Mouse (Mus musculus) forebrain, embryonic 12.5 days (tissue): Measurements from ENCODE around the gene Liph. TPM values are rescaled to one million over a fixed set of nuclear protein-coding genes. Genes with fewer than 3 reads are reported as not detected.

Experiments
- polyA plus RNA-seq: library from polyadenylated mRNA; unstranded; fragments of >200 nt; fragmentation: Nextera tagmentation; extraction: Ambion mirVana; gene quantifications from 2 replicates; pipeline ENCODE4 v1.2.1, GENCODE M21; 2016

The Liph gene
- polyA plus RNA-seq, 1 experiment from 2014 or later, result 0.41 TPM

Other genes with a start within 250 kb of the Liph start
- gene Ehhadh, start 207.9 kb downstream of the Liph start, polyA plus RNA-seq, result 1.0 and 1.1 TPM in 2 replicates
- gene Map3k13, start 201.3 kb downstream of the Liph start, polyA plus RNA-seq, result 4.8 and 6.1 TPM in 2 replicates
- gene Tmem41a, start 48.1 kb downstream of the Liph start, polyA plus RNA-seq, result 27.0 and 27.3 TPM in 2 replicates
- gene Senp2, start 13.8 kb upstream of the Liph start, polyA plus RNA-seq, result 69.5 and 70.3 TPM in 2 replicates
- 102 and 106 TPM in 2 replicates for gene Igf2bp2, start 167.6 kb upstream of the Liph start, polyA plus RNA-seq